Mouse (Mus musculus) cerebellum, postnatal 4 days (tissue): ENCODE data around the gene Gipc2.

Experiments
- DNase-seq, 2 experiments: peaks; one replicate each; pipeline ENCODE4 v3.0.0; 2022; ENCODE audit warnings: low spot score in 2 of 2, mixed read lengths in 1 of 2

Gipc2 gene

GRCm38 (mm10) chr3:152190679-152191477 is 24.8 kb upstream of the Gipc2 start:
- no peak for DNase-seq

GRCm38 (mm10) chr3:152189306-152189705 is 23.3 kb upstream of the Gipc2 start:
- DNase-seq, result no peak

GRCm38 (mm10) chr3:152186106-152186505 is 20.1 kb upstream of the Gipc2 start:
- no peak for DNase-seq

- no peak for DNase-seq
These were observed 17.5 kb upstream of the Gipc2 start for GRCm38 (mm10) chr3:152183522-152183921.

GRCm38 (mm10) chr3:152180624-152181023 is 14.6 kb upstream of the Gipc2 start:
- no peak for DNase-seq

- no peak for DNase-seq
These were observed 13.3 kb upstream of the Gipc2 start for GRCm38 (mm10) chr3:152179285-152179684.

GRCm38 (mm10) chr3:152178816-152179215 is 12.8 kb upstream of the Gipc2 start:
- no peak for DNase-seq

GRCm38 (mm10) chr3:152172322-152172935 is 6.4 kb upstream of the Gipc2 start:
- DNase-seq, result no peak

- DNase-seq, result no peak
These were observed 5.8 kb upstream of the Gipc2 start for GRCm38 (mm10) chr3:152171862-152172261.

GRCm38 (mm10) chr3:152171236-152171635 is 5.2 kb upstream of the Gipc2 start:
- DNase-seq, result no peak

- no peak for DNase-seq
These were observed 4.4 kb upstream of the Gipc2 start for GRCm38 (mm10) chr3:152170407-152170806.

GRCm38 (mm10) chr3:152168007-152168406 is 2.0 kb upstream of the Gipc2 start:
- no peak for DNase-seq

GRCm38 (mm10) chr3:152166699-152167451 is 845 bp upstream of the Gipc2 start:
- no peak for DNase-seq

- DNase-seq, result peak; percentile 24 to 30
These were observed 505 bp downstream of the Gipc2 start for GRCm38 (mm10) chr3:152165351-152166098.

- no peak for DNase-seq
These were observed 1.0 kb downstream of the Gipc2 start for GRCm38 (mm10) chr3:152165014-152165350.

- no peak for DNase-seq
These were observed 2.7 kb downstream of the Gipc2 start for GRCm38 (mm10) chr3:152163320-152163719.

GRCm38 (mm10) chr3:152160607-152161006 is 5.4 kb downstream of the Gipc2 start:
- DNase-seq, result no peak

- DNase-seq, result no peak
These were observed 6.7 kb downstream of the Gipc2 start for GRCm38 (mm10) chr3:152159321-152159720.

- no peak for DNase-seq
These were observed 7.4 kb downstream of the Gipc2 start for GRCm38 (mm10) chr3:152158344-152159291.

- DNase-seq, result no peak
These were observed 9.1 kb downstream of the Gipc2 start for GRCm38 (mm10) chr3:152156816-152157496.
